Mouse (Mus musculus) CD4-positive helper T cell, adult 2 months (primary cell): ENCODE results near the gene Fam227b.
A peak's percentile ranks its signal among the peaks of the same experiment; 100 is the strongest.

Experiments
- DNase-seq: peaks from one replicate; pipeline ENCODE4 v3.0.0-alpha.2; 2012; ENCODE audit warnings: low read depth, missing footprints, low spot score

Fam227b gene

DNA sequence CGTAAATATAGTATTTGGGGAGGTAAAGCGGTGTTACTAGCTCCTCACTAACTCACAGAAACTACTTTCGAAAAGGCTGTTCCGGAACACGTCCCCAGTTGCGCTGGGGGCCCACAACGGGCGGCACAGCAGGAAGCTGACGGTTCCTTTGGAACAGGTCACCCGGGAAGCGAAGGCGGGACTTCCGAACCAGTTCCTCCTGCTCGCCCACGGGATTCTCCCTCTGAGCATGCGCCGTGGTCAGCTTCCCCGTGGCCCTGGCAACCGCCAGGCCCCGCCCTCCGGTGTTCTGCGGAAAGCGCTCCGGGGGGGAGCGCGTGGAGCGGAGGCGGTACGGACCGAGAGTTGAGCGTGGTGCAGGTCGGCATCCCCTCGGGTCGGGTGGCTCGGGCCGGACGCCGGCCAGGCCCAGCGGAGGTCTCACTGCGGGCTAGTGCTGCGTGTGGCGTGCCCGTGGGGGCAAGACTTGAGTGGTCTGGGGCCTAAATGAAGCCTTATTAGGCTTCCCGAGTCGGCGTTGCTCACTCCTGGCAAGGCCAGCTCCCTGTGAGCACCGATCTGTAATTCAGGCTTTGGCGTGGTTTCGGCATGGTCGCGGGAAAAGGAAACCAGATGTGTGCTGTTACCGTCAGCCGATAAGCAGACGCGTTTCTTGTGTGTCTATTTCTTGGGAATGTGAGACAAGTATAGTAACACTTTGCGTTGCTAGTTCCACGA is at the start of gene Fam227b, which contains the start of gene Dtwd1:
Fam227b (minus strand) TSS at position 150 of the 717 bp plus-strand sequence.
Dtwd1 (plus strand) TSS at position 287 of the 717 bp plus-strand sequence.
- DNase-seq = peak; percentile 97

DNA sequence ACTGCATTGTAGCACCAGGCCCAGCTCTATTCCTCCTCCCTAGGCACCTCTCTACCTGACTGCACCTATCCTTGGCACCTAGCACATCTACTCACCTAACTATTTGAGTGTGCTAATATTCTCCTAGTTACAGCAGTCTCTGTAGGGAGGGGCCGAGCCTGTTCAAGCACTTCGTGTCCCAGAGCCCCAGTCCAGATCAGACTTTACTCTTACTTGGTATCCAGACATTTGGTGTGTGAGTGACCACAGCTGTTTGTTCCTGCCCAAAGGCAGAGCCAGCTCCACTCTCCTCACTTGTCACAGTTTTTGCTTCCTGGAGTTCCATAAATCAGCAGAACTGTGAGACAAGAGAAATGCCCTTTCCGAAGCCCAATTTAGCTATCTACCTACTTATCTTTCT is 47.2 kb upstream of the Fam227b start:
- DNase-seq = no peak

DNA sequence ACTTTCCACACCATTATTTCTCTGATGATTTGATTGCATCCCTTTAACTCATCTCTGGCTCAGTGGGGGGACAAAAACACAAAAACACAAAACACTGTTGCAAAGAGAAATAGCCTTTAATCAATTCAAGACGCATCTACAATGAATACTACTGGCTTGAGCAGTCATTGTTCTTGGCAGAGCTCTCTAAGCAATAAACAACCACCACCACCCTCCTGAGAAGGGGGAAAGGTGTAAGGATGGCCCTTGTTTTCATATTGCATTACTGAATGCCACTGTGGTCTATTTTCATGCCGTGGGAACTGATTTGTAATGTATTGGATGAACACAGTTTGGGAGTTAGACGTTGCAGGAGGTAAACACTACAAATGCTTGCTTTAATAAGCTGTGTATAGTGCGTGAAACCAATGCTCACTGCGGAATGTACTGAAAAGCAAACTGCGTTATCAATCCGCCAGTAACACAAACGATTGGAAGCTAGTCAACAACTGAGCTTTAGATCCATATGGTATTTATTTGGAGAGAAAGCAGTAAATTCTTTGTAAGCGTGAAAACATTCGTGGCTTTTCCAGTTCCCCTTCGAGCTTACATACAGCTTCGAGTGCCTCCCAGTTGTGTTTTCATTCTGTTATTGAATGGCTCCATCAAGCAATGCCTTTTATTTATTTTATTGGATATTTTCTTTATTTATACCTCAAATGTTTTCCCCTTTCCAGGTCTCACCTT is 44.0 kb upstream of the Fam227b start:
- DNase-seq = no peak

DNA sequence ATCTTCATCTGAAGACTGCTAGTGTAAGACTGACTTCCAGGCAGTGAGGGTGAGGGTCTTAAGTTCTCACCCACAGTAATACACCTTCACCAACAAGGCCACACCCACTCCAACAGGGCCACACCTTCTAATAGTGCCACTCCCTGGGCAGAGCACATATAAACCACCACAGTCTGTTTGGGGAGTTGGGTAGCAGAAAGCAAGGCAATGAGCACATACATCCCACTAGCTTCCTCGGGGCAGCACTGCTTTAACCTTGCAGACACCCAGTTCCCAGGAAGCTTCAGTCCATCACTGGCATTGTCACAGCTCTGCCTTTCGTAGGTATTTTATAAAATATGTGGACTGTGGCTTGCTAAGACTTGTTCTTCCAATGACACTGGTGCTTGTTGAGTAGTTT is 40.3 kb upstream of the Fam227b start:
- DNase-seq = no peak

DNA sequence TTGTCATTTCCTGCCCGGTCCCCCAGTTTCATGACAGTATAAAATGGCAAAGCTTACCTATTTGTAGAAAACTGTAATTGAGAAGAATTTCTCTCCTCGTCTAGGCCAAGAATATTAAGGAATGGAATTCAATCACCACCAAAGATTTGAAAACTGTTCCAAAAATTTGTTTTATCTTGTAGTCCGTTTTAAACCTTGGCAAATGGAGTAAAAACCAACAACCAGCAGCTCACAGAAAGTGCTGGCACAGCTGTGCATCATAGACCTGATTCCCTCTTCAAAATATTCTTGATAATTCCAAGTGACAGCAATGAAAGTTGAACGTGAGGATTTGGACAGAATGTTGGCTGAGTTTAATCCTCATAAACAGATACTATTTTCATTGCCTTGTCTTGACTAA is 39.5 kb upstream of the Fam227b start:
- DNase-seq = no peak

DNA sequence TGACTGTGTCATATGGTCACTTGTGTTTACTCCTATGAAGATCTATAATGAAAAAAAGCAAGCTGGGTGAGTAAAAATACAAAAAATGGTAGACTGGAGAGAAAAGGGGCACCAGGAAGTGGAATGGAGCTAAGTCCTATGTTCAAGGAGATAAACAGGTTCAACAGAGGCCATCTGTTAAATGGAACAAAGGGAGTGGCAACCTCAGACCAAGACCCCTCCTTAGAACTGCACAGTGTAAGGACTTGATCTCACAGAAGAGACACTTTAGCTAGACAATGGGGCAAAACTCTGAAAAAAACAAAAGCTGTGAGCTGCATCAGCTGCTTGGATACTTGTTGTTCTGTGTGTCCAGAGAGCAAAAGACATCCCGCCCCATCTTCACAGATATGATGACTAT is 19.6 kb upstream of the Fam227b start:
- DNase-seq = no peak

DNA sequence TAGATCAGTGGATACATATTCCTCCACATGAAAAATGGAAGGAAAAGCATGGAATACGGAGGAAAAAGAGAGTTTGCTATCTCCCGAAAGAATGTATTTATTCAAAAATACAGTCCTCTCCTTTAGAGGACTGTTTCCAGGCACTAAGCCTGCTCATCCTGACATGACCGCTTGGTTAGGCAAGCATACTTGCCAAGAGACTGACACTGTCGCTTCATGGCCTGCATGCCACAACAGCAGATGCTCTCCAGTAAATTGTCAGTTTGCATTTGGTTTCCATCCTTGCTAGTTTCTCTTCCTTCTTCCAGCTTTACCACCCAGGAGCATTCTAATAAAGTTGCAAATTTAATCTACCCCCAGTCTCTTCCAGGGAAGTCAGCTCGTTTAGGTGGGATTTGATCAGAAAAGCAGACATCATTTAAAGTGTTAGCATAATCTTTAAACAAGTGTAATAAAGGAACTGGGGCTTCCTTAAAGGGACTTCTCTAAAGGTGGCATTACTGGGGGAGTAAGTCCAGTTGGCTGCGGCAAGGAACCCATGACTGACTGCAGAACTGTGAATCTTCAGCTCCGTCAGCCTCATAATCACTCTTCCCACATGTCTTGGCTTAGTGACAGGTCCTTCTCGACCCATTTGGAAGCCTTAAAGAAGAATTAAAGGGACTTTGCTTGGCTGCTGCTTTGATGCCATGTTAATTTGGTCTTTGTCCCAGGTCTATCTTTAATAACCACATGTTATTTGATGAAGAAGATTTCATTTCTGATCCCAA is 15.2 kb upstream of the Fam227b start:
- DNase-seq = no peak

DNA sequence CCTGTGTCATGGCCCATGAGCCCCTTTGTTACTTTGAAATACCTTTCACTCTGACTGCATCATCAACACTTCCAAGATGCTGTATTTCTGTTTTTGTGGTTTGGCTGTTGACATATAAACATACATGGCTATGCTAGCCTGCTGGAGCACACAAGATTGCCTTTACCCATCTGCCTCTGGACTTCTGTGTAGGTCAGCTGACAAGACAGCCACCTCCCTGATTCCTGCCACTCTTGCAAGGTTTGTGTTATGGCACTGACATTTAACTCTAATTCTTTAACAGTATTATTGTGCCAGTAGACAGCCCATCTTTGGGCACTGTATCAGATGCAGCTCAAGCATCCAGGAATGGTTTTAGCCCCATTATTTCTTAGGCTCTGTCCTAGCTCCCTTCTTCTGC is 14.5 kb upstream of the Fam227b start:
- no peak for DNase-seq

DNA sequence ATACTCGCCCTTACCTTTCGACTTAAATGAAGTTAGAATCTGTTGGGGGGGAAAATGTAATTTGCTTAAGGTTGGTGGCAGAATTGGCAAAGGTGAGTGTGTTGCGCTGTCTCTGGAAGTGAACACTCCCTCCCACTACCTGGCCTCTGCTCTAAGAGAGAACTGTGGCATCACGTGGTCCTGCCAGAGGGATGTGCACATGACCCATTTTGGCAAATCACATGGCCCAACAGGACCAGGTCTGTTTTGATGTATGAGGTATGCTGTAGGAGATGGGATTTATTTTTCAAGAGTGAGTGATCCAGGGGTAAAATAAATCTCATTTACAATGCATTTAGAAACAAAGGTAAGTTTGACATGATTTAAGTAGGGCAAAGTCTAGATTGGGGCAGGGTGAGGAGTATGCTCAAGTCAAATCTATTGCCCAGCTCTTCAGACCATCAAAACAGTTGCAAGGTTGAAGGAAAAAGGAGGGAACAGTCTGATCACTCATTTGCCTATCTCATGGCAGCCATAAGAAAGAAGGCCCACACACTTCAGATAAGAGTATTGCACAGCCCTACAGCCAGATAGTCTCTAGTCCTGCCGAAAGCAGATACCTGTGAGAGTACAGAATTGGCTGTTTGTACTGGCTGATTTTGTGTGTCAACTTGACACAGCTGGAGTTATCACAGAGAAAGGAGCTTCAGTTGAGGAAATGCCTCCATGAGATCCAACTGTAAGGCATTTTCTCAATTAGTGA is 13.6 kb upstream of the Fam227b start:
- no peak for DNase-seq

DNA sequence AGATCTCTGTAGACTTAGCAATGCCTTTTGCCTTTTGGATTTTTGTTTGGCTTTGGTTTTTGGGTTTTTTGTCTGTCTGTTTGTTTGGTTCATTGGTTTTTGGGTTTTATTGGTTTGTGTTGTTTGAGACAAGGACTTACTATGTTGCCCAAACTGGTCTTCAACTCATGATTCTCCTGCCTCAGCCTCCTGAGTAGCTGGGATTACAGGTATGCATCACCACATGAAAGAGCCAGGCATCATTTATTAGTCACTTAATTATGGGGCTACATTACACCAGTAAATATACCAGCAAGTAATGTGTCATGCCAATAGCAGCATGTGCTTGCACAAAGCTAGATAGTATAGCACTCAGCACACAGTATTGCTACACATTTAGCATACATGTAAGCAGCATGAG is 4.1 kb downstream of the Fam227b start:
- no peak for DNase-seq

DNA sequence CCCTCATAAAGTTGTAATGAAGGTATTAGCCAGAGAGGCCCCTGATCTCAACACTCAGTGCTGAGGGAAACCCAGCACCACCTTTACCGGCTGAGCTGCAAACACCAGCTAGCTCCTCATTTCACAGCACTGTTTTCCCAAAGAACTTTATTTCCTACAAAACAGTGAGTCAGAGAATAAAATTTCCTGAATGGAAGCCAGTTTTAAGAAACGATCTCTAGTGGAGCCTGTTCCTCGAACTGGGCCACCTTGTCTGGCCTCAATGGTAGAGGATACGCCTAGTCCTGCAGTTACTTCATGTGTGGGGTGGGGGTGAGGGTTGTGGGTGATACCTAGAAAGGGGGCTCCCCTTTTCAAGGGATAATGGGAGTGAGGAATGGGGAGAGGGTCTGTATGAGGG is 57.2 kb downstream of the Fam227b start:
- DNase-seq = no peak

DNA sequence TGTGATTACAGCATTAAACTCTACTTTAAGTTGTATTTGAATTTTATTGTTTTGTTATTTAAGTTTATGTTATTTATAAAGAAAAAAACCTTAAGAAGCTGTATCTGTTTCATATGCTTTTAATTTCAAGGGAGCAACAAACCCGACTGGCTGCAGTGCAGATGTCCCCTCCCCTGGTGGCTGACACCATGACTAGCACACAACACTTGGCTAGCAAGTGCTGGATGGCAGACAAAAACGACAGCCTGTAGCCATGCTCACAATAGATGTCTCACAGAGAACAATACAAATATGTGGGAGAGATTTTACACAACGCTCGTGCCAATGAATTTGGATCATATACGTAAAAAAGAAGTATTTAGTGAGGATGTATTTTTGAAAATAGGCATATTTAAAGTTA is 61.4 kb downstream of the Fam227b start:
- no peak for DNase-seq

DNA sequence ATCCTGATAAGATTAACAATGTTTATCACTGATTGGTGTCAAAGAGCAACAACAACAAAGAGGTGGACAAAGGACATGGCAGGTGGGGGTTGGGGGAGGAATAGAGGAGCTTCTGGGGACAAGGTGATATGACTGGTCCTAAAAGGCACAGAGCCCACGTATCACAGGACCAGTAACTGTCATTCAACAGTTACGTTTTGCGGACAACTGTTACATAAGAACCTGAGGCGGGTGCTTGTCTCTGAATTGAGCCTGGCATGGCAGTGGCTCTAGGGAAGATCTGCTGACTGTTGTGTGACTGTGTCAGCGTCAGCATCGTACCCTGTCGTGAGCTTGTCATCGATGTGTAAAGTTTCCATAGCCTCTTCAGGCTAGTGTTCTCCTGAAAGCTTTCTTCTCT is 65.6 kb downstream of the Fam227b start:
- no peak for DNase-seq

DNA sequence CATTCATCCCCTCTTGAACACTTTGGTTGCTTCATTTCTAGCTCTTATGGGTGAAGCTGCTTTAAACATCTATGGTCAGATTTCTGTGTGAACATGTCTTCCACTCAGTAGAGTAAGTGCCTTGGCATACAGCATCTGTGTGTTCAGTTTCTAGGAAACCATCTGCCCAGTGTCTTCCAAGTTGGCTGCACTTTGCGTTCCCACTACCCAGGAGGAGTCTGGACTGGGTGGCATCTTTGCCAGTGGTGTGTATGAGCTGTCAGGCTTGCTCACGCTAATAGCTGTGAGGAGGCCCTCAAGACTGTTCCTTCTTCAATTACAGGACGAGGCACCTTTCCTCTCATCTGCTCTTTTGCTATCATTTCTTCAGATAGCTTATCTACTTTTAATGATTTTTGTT is 67.5 kb downstream of the Fam227b start:
- DNase-seq = no peak

DNA sequence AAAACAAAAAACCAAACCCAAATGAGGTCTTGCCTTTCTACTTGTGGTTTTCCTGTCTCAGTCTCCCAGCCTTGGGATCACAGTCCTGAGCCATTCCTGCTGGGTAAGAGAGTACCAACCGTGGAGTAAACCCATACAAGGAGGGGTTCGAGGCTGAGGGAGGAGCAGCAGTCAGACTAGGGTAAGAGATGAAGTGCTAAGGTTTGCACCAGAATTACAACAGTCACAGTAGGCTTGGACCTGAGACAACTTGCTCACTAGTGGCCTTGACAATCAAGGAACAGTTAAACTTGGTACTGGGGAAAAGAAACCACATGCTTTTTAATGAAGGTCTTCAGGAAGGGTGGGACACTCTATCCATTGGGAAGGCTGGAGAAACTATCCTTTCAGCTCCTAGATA is 72.7 kb downstream of the Fam227b start:
- no peak for DNase-seq

DNA sequence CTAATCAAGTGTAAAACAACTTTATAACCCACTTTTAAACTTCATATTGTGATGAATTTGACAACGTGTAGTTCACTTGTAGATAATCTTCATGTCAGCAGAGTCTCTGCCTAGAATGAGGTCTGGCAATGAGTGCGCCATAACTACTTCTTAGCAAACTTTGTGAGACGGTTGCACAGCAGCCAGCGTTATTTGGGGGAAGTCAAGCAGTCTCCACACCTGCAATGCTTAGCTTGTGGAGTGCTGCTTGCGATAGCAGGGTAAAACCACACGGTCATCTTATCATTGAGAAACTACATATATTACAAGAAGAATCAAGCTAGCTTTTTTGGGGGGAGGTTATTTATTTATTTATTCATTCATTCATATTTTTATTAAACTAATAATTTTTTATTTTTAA is 75.3 kb downstream of the Fam227b start:
- DNase-seq = no peak

DNA sequence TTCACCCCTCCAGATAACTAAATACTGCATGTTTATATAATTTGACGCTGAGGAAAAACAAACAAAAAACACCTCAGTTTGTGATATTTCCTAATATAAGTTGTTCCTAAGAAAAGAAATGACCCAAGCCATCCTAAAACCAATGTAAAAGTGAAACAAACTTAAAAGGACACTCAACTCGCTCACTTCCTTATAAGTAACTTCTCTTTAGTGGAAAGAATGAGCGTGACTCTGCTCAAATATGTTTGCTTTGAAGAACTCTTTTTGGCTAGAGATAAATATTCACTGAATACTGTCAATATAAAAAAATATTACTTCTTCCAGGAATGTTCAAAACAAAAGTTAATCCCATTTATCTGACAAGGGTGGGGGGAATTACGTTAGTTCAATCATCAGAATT is 78.1 kb downstream of the Fam227b start:
- no peak for DNase-seq

DNA sequence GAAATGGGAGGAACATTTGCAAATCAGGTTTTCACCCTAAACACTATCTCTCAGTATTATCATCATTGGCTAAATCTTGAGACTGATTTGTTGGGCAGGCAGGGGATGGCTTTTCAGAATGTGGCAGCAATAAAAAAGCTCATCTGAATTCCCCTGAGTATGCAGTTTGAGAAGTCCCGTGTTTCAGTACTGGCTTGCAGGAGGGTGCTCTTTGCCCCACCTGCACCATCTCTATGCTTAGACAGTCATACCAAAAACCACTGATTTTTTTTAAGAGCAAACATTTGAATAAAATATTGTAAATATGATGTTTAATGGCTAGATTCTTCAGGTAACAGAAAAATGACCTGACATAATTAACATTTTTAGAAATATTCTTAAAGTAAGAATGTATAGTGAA is 82.1 kb downstream of the Fam227b start:
- DNase-seq = no peak

DNA sequence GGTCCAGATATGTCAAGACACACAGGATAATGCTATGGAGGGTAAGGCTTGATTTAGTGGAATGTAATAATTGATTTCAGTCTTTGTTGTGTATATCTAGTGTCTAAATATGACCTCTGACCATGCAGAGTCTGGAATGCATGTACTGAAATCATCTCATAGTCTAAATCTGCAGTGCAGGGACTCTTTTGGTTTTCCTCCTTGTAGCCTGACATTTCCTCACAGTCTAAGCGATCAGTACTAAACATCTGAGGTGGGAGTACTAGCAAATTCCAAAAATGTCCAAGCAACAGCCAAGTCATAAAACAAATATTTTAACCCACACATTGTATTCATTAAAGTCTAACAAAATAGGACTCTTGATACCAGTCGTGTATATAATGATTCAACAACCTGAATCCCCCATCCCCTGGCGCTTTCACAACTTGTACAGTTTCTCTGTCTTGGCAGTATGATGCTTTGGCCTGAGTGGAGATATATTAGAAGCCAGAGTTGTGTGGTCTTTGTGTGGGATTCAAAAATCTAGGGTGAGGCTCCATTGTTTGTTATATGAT is 86.4 kb downstream of the Fam227b start:
- no peak for DNase-seq

DNA sequence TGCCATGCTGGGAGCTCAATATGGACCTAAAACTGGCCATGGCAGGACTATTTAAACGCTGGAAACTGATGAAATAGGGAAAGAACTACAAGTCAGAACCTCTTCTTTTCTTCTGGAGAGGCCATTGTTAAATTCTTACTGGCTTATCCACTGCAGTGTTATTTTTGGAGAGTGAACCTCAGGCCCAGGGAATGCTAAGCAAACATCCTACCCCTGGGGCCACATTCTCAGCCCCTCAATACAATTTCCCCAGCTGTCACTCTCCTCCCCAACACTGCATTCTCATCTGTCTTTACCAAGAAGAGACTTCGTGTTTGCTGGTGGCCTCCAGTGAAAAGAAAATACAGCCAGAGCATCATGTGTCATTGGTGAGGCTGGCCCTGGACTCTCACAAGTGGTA is 87.0 kb downstream of the Fam227b start:
- no peak for DNase-seq

DNA sequence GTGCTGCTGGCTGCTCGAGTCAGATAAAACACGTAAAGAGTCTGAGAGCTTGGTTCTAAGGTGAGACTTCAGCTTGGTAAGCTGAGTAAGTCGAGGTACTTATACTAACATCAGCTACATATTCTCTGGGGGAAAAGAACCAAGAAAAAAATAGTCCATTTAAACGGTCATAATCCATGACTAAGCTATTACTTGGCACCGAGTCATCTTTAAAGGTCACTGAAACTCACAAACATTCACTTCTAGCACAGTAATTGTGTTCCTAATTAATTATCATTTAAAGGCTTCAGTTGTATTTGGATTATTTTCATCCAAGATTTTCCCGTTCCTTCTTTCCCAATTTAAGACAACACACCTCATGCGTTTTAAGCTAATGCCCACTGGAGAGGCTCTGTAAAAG is 88.9 kb downstream of the Fam227b start:
- DNase-seq = no peak
